Mouse (Mus musculus) layer of hippocampus, postnatal 25 days (tissue): Measurements from ENCODE around the gene Fam168a. TPM values are rescaled to one million over a fixed set of nuclear protein-coding genes. Genes with fewer than 3 reads are reported as not detected.
"Not testable (repeated sequence)": the region's sequence is repeated elsewhere in the genome, so short reads cannot be mapped to it uniquely, and the experiment has no call there.

Source experiments
- DNase-seq, 2 experiments: peaks; one replicate each; pipeline ENCODE4 v3.0.0; 2022; ENCODE audit warnings: mixed read lengths in 2 of 2, low spot score in 1 of 2; ENCODE audit errors: extremely low spot score in 1 of 2
- total RNA-seq, 2 experiments: library from RNA; stranded (reverse); gene quantifications; 2 replicates each; pipeline ENCODE4 v1.2.3; 2021

The Fam168a gene
- total RNA-seq, 2 experiments from 2014 or later = 224 to 251 TPM

DNA sequence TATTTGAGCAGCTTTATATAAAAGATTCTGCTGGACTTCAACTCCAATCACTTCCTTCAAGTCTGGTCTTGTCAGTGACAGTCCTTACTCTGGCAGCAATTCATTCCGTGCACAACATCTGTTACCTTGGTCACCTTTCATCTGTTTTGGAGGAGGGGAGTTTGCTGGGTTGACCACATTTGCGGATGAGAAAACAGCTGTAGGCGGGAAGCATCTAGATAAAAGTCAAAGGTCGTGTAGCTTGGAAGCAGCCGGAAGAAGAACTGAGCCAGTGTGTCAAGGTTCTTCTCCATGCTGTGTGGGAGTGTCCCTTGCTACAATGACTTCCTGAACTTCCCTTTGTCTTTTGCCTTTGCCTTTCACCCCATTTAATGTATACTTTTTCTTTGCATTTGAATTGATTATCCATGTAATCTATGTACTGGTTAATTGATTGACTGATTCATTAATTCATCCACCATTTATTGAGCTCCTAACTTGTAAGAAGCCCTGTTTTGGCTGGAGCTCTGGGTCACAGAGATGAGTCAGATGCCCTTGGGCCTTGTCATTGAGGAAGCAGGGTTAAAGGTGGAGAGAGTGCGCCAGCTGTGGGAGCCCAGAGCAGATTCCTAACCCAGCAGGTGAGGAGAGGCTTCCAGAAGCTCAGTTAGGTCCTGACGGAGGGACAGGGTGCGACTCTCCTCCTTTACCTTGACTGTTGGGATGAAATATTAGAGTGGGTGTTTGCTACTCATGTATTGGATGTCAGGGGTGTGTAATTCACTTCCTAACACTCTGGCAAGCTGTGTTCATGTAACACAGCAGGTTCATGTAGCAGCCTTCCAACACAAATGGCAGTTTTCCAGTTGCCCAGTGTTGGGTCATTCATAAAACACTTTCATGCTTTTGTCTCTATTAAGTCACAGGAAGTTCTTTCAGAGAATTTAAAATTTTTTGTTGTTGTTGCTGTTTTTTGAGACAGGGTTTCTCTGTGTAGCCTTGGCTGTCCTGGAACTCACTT, 6.4 kb upstream of the Fam168a start:
- DNase-seq = no peak

DNA sequence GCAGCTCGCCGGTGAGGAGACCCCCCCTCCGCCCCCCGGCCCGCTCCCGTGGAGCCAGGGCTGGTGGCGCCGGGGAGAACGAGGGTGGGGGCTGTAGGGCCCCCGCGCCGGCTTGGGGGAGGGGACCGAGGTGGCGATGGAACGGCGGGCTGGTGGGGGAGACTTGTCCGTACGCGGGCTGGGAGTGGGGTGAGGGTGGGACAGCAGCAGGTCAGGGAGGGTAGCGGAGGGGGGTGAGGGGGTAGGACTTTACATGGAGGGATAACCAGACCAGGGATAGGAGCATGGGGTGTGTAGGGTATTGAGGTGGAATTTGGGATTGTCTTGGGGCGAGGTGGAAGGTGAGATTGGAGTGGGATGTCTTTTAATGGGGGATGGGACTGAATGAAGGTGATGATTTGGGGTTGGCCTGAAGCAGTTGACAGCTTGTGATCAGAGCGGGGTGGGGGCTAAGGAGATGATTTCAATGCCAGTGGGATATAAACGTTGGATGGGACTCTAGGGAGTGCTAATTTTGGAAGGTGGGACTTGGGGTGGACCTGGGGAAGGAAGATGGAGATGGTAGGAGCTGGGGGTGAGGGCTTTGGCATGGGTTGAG, 547 bp downstream of the Fam168a start:
- no peak for DNase-seq

DNA sequence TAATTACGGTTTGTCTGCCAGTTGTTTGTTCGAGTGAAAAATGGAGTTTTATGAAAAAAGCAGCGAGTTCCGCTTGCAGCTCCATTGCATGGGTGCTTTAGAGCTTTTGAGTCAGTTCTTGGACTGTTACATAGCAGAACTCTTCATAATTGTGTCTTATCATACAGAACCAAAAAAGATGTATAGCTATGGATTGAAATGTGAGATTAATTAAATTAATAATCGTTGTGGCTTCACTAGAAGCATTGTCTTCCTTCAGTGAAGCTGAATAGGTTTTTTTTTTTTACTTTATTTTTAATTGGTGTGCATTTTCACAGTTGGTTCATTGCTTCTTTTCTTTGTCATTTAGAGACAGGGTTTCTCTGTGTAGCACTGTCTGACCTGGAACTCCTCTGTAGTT, 12.3 kb downstream of the Fam168a start:
- no peak for DNase-seq

DNA sequence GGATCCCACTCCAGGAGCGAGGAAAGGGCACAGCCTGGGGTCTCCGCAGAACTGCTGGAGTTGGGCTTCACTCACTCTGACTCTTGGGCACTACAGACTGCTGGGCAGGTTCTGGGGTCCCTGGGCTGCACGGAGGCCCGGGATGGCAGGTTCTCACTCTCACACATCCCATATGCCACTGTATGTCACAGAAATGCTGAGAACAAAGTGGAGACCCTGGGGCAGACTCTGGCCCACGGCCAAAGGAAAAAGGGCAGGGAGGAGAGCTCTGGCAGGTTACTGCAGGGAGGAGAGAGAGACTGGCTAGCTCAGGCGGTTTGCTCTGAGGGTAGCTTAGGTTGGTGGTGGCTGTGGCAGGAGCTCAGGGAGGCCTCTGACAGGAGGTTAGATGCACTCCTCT, 15.8 kb downstream of the Fam168a start:
- DNase-seq = no peak

DNA sequence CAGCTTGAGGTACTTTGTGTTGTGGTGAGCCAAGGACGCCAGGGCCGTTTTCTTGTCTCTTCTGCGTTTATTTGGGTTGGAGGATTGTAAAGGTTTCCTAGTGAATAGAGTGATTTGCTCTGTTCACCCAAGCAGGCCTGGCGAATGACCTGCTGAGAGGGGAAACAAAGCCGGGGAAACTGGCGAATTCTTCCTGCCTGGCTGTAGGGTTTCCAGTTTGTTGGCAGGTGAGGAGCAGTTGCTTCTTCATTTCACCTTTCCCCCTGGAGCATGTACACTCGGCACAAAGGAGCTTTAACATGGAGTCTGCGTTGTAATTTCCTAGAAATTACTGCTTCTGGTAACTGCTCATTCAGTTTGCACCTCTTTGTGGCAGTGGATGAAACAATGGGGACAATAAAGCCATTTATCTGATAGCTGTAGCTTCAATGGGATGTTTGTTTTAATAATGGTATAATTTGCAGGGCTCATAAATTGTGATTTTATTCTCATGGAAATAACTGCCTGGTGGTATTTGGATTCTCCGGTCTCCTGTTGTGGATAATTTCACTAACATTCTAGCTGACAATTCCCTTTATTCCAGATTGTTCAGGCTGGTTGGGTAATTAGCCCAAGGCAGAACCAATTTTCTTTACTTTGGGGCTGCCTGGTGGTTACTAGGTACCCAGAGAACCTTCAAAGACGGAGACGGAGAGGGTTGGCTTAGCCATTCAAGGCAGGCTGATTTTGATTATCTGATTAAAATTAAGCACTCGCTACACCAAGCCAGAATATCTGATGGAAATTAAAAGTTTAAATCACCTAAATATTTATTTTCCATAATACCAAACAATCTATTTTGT, 17.2 kb downstream of the Fam168a start:
- no peak for DNase-seq

DNA sequence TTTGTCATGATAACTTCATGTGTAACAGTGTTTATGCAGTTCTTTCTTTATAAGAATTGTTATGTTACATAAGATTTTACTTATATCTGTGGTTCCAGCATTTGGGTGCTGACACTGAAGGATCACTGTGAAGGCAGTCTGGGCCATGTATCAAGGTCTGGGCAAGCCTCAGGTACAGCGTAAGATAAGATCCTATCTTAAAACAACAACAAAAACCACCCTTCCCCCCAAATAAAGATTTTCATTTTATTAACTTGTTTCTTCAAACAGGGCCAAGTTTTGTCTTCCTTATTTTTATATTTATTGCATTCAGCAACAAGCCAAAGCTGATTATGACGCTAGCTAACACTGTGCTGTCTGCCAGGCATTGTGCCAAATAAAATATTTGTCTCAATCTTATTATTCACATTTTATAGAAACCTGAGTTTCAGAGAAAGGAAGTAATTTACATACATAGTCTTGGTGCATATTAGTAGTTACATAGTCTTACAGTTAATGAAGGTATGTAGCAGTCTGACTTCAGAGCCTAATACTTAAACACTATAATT, 21.2 kb downstream of the Fam168a start:
- no peak for DNase-seq

DNA sequence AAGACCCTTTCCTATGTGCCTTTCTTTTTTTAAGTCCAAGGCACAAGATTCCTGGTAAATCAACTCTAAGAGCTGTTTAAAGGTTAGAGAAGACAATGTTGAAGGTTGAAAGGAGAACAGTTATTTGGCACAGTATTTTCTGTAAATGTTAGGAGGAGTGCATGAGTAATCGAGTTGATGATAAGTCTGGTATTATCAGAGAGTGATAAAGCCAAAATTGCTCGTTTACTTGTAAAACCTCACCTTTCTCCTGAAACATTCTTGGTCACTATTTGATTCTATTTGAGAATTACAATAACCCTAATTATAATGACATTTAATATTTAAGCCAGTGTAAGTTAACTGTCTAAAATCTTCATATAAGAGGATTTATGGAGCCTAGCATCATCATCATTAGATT, 23.3 kb downstream of the Fam168a start:
- DNase-seq = no peak

DNA sequence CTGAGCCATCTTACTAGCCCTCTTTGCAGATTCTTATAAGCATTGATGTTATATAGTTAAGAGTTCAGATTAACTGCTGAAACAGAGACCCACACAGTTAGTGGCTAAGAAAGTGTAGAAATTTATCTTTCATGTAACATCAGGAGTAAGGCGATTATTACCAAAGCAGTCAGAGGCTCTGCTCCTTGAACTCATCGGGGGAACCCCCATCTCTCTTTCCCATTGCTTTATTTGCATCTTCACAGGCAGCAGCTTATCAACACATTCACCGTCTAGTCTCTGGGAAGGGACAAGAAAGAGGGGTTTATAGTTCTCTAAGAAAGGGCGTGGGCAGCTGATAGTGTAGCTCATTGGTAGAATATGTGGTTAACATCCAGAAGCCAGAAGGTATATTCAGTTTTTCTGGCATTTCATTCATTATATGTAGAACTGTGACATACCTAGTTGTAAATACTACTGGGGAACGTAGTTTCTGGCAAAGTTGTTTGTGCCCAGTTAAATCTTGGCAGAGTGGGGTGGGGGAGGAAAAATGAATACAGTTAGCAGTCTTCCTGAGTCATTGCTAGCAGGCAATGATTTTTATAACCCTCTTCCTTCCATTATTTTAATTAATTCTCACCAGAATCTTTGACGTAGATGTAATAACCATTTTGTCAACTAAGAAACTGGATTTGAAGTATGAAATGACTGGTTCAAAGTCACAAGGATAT, 26.1 kb downstream of the Fam168a start:
- DNase-seq = no peak

DNA sequence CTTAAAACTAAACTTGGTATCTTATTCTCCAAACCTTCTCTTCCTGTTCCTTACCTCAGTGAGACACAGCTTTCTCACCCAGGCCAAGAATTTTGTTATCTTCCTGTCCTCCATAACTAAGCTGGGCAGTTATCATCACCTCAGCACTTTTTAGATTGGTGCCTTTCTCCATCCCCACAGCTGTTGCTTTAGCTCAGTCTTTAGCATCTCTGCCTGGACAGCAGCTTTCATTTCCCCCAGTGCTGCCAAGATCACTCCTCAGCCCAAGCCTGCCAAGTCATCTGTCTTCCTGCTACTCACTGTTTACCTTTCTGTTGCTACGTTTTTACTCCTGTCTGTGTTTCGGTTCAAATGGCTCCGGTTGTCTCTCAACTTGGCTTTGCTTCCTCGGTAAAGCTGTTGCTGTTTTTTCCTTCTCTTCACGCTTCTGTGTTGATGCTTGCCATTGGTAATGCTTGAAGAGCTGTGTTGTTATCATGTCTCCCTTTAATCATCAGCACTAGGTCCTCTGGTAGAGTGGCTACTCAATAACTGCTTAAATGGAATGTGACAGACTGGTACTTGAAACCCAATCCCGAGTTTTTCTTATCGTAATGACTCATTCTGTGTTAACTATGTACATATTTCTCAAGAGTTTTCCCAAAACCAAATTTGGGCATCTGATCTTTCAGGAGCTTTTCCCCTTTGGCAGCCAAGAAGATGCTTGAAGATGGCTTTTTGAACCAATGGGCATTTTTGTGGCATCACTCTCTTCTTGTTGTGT, 26.8 kb downstream of the Fam168a start:
- no peak for DNase-seq

DNA sequence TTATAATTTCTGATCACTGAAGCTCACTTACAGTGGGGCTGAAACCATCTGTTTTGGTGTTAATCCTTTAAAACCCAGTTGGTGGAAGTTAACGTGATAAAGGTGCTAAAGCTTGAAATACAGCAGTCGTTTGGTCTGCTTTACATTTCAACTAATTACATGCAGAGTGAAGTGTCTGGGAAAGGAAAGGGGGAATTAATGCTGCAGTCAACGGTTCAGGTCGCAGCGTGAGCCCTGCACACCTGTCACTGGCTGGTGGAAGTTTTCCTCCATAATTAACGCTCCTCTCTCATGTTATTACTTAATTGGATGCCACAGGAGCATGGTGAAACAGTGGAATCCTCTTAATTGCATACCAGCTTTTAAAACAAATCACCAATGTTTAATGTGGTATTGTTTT, 27.8 kb downstream of the Fam168a start:
- no peak for DNase-seq

DNA sequence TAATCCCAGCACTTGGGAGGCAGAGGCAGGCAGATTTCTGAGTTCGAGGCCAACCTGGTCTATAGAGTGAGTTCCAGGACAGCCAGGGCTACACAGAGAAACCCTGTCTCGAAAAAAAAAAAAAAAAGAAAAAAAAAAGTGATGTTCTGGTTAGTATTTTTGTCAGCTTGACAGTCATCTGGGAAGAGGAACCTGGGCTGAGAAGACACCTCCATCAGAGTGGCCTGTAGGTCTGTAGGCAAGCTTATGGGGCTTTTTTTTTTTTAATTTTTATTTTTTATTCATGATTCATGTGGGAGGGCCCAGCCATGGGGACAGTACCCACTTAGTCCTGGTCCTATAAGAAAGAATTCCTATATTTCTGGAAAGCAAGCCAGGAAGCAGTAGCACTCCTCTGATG, 28.5 kb downstream of the Fam168a start:
- not testable (repeated sequence) for DNase-seq

DNA sequence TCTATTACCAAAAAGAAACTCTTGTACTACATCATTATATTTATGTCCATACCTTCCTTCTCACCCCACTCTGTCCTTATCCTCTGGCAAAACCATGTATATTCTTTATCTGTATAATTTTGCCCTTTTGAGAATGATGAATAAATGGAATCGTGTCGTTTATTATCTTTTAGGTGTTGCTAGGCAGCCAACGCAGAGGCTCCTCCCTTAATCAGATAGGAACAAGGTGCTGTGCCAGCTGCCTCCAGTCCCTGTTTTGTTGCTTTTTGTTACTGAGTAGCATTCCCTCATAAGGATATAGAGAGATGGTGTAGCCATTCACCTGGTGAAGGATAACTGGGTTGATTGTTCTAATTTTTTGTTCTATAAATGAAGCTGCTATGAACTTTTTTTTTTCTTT, 29.7 kb downstream of the Fam168a start:
- no peak for DNase-seq

DNA sequence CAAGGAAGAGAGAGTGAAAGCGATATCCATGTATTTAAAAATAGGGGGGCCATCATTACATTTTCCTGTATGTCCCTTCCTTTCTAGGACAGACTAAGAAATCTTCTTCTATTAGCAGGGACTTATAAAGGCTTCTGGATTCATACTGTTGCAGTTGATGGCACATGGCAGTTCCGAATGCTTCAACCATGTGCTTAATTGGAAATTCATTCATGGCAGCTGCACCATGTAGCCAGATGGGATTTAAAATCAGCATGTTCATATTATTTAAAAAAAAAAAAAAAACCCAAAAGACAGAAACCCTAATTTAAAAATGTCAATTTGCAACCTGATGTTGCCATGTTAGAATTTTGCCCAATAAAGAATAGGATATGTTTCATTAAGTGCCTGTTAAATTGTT, 37.9 kb downstream of the Fam168a start:
- DNase-seq = no peak

DNA sequence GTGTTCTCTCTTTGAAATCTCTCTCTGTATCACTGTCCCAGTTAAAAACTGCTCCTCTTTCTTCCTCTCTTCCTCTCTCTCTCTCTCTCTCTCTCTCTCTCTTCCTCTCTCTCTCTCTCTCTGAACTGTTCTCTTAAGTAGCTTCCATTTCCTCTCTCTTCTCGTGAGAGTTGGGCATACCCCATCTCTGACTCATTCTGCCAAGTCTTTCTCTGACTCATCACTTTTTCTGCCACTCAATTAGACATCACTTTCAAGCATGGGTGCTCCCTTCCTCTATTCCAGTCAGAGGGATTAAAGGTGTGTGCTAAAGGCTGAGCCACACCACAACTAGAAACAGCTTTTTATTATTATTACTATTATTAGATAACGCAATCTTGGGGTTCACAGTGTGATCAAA, 43.7 kb downstream of the Fam168a start:
- DNase-seq = no peak

DNA sequence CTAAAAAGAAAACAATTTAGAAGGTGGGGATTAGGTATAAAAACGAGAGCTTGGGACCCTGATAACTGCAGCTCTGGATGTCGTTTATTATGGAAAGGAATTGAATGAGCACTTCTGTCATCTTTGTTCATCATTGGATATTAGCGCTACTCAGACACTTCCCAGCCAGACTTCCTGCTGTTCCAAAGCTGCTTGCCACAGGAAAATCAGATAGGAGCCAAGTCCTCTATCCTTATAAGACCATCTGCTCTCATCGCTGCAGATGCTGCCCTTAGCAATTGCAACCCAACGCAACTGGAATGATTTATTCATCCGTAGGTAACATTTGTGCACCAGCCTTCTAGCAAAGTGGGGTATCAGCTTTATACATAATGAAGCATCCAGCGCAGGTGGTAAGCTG, 52.3 kb downstream of the Fam168a start:
- DNase-seq = no peak

DNA sequence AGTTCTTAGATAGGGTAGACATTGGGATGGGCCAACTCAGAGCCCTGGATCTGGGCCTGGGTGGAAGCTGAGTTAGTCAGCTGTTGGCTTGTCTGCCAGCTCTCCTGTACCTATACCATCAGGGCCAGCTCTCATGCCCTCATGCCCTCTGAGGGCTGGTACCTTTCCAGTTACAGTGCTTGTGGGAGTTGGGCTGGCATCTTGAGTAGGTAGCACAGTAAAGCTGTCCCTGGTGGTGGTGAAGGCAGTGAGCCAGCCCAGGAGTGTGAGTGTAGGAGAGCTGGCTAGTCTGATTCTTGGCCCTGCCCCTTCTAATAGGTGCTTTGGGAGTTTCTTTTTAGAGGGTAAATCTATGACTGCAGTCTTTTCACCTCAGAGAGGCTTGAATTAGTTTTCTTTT, 56.3 kb downstream of the Fam168a start:
- DNase-seq = no peak

DNA sequence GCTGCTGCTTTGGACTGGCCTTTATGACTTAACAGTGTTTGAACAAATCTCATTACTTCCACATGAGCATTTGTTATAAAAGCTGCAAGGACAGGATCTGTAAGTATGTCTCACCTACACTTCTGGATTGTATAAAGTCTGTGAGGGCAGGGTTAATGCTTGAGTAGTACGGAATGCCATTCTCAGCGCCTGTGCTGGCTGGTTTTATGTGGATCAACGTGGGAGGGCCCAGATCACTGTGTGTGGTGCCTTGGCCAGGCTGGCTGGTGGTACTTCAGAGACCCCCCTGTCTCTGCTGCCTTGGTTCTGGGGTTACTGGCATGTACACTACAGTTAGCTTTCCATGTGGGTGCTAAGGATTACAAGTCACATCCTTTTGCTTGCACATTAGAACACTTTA, 61.1 kb downstream of the Fam168a start:
- DNase-seq = no peak

DNA sequence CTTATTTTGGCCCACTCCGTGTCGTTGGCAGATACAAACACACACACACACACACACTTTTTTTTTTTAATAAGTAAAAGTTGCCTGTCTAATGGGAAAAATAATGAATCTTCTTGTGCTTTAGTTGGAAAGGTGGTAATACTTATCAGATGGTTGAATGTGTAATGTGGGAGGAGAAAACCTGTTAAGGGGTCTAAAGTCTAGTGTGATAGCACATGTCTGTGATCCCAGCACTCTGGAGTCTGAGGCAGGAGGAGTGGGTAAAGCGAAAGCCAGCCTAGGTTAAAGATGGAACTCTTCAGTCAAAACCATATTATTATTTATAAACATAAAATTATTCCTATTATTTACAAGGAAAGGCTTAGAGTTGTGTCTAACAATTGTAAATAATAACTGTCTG, 61.6 kb downstream of the Fam168a start:
- no peak for DNase-seq

DNA sequence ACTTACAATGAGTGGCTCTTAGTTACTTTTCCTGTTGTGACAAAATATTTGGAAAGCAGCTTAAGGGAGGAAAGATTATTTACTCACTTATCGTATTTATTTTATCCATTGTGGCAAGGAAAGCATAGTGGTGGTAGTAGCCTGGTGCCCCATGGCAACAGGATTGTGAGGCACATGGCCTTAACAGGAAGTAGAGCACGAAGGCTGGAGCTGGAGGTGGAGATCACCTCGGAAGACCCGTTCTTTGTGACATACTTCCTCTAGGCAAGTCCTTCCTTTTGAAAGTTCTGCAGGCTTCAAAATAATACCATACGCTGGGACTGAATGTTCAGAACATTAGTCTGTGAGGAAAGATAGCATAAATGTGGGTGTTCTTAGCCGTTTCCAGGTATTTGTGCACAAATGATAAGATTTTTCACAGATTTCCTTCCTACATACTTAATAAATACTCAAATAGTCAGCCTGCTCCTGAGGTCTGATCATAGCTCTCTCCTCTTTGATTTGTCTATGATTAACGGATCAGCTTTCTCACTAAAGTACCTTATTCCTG, 63.2 kb downstream of the Fam168a start:
- DNase-seq = no peak
